Mouse (Mus musculus) adipose tissue, adult 10 weeks (tissue): ENCODE measurements around the gene Cyp4x1. TPM values are rescaled to one million over a fixed set of nuclear protein-coding genes. Genes with fewer than 3 reads are reported as not detected.

Experiments used
- polyA plus RNA-seq: library from polyadenylated mRNA; stranded (reverse); fragments of 350-450 nt; fragmentation: Illumina TruSeq; extraction: RNeasy Lipid Tissue Mini Kit (QIAGEN cat#74804); gene quantifications from one replicate; pipeline ENCODE4 v1.2.3, GENCODE M21; 2014; ENCODE audit warnings: low read depth, low replicate concordance

Gene Cyp4x1
- 0.42 TPM for polyA plus RNA-seq

DNA sequence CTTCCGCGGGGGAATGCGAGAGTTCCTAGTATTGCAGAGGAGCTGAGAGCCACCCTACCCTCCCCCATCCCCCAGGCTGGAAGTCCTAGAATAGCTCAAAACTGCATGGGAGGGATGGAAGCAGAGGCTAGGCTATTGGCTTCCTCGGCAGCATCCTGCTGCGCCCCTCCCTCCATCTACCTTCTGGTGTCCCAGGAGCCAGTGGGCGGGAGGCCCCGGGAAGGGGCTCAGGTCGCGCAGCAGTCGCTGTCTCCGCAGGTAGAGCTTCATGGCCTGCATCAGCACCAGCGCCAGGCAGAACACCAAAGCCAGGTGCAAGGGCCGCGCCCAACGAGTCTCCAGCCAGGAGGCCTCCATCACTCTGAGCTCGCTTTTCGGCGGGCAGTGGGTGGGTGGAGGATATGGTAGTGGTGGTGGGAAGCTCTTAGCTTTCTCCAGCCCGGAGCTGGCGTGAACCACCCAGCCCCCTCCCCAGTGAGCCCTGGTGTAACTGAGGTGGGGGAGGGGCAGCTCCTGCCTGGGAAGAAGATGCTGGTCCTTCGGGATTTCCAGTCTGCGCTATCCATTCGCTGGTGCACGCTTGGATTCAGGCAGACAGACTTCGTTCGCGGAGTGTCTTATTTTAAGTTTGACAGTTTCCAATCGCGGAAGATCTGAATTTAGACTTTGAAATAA lies at the start of gene Cyp4x1:
TSS of gene Cyp4x1 (minus strand) at position 661 of the 675 bp plus-strand sequence.

GRCm38 (mm10) chr4:115088611-115089338 lies 45.3 kb downstream of the Cyp4x1 start, which contains the start of gene Pdzk1ip1:
TSS of gene Pdzk1ip1 (plus strand) at chr4:115088708.

DNA sequence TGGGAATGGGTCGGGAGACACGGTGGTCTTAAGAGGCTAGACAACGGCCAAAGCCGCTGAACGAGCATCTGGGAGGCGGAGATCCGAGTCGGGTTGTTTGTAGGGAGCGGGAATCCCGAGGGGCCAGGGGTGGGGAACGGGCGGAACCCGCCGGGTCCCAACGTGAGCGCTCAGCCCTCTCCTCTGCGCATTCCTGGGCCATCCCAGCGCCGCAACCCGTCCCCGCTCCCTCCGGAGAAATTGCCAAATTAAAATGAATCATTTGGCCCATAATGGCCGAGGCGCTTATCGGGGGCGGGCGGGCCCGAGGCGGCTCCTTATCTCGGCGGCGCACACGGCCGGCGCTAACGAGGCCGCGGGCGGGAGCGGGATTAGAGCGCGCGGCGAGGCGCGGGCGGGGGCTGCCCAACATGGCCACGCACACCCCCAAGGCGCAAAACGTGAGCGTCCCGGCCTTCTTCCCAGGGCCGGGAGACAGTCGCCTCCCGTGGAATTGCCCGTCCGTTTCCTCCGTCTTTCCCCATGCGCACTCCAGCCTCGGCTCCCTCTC lies 77.6 kb downstream of the Cyp4x1 start, which contains the start of gene Tal1:
TSS of gene Tal1 (plus strand) at position 56 of the 550 bp plus-strand sequence.

Other genes starting within 250 kb of the Cyp4x1 start
- 0.37 TPM for gene Foxd2, start 225.4 kb downstream of the Cyp4x1 start, polyA plus RNA-seq
- not detected for gene Foxe3, start 208.3 kb downstream of the Cyp4x1 start, polyA plus RNA-seq
- gene Cmpk1, start 147.0 kb downstream of the Cyp4x1 start, polyA plus RNA-seq = 64.3 TPM
- gene Stil, start 134.1 kb downstream of the Cyp4x1 start, polyA plus RNA-seq = 0.77 TPM
- 1.6 TPM for gene Tal1, start 77.9 kb downstream of the Cyp4x1 start, polyA plus RNA-seq
- 117 TPM for gene Pdzk1ip1, start 45.6 kb downstream of the Cyp4x1 start, polyA plus RNA-seq
- not detected for gene Cyp4a29, start 107.8 kb upstream of the Cyp4x1 start, polyA plus RNA-seq
- 5.2 TPM for gene Cyp4a12a, start 164.8 kb upstream of the Cyp4x1 start, polyA plus RNA-seq